Comparison of ENCODE assay signal across 1 mouse cellular context in the genomic region with DNA sequence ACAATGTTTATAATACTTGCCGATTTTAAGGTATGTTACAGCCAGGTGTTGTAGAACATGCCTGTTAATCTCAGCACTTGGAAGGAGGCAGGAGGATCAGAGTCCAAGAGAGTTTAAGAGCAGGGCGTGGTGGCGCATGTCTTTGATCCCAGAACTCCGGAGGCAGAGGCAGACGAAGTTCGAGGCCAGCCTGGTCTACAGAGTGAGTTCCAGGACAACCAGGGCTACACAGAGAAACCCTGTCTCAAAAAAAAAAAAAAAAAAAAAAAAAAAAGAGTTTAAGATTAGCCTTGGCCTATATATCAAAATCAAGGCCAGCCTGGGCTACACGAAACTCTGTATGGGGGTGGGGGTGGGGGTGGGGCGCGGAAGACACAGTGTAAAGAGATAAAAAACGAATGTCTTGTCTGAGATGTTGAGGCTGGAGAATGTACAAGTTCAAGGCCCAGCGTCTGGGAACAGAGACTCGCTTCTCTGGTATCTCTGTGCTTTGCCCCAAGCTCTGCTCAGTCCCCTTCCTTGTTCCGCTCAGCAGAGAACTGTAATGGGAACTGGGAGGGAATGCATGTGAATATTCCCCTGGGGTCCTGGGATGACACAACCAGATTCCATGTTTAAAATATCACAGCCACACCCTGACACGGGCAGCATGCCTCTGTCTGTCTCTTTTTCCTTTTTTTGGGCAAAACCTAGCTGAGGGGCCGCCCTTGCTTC.
TF ChIP-seq lines count a peak whose summit lies in the region.

No protein-coding gene starts in this region.

TF ChIP-seq in CH12.LX, 34 proteins besides CTCF, POLR2A, EP300 and RAD21 (continued from another document):
- TF ChIP-seq TBP (conservative IDR thresholded peaks at IDR 0.05; ENCODE audit: low read depth, low read length), result no peak
